Mouse (Mus musculus) limb, embryonic 11.5 days (tissue): ENCODE data around the gene Gm20661. TPM values are rescaled to one million over a fixed set of nuclear protein-coding genes. Genes with fewer than 3 reads are reported as not detected.

Experiments
- ATAC-seq: fragments of 200-750 bp; cut with Nextera tagmentation; 2 replicates; pipeline ENCODE4 v1.8.0; 2017; ENCODE audit warnings: low read depth; ENCODE audit not compliant: insufficient number of reproducible peaks, low FRiP score, low TSS enrichment
- DNase-seq: peaks from one replicate; pipeline ENCODE4 v3.0.0-alpha.2; 2015; ENCODE audit warnings: low spot score
- H3K27ac ChIP-seq: fragments of 300-500 bp; sonication (generic); replicated peaks from 2 replicates; pipeline ENCODE4 v1.5.1; 2014; ENCODE audit warnings: low read depth, mild to moderate bottlenecking, low read length
- H3K27me3 ChIP-seq: fragments of 300-500 bp; sonication (generic); 2 replicates; pipeline ENCODE4 v1.6.1; 2014; ENCODE audit warnings: mild to moderate bottlenecking, low read length, mixed read lengths; ENCODE audit not compliant: control insufficient read depth, insufficient read depth
- H3K36me3 ChIP-seq: fragments of 300-500 bp; sonication (generic); 2 replicates; pipeline ENCODE4 v1.6.1; 2014; ENCODE audit warnings: mild to moderate bottlenecking, low read length, moderate library complexity, mixed read lengths; ENCODE audit not compliant: control insufficient read depth, insufficient read depth
- H3K4me1 ChIP-seq: fragments of 300-500 bp; sonication (generic); 2 replicates; pipeline ENCODE4 v1.6.1; 2014; ENCODE audit warnings: low read length, mixed read lengths; ENCODE audit not compliant: control insufficient read depth, insufficient read depth
- H3K4me2 ChIP-seq: fragments of 300-500 bp; sonication (generic); 2 replicates; pipeline ENCODE4 v1.6.1; 2014; ENCODE audit warnings: low read depth, mild to moderate bottlenecking, moderate library complexity; ENCODE audit not compliant: severe bottlenecking
- H3K4me3 ChIP-seq: fragments of 300-500 bp; sonication (generic); 2 replicates; pipeline ENCODE4 v1.5.1; 2014; ENCODE audit warnings: low read depth, low read length
- H3K9ac ChIP-seq: fragments of 300-500 bp; sonication (generic); 2 replicates; pipeline ENCODE4 v1.6.1; 2014; ENCODE audit warnings: mild to moderate bottlenecking, low read length
- H3K9me3 ChIP-seq: fragments of 300-500 bp; sonication (generic); 2 replicates; pipeline ENCODE4 v1.6.1; 2016; ENCODE audit warnings: low read length; ENCODE audit not compliant: control insufficient read depth
- WGBS: fragments of 180-500 bp; shearing (Covaris S2); extraction: QIAGEN DNeasy Blood & Tissue Kit; methylation state at CpG from one replicate; pipeline ENCODE4 v1.1.7; 2014; 5-methylcytosine and 5-hydroxymethylcytosine counted together
- polyA plus RNA-seq: library from polyadenylated mRNA; unstranded; fragments of >200 nt; fragmentation: Nextera tagmentation; extraction: Ambion mirVana; gene quantifications from 2 replicates; pipeline ENCODE4 v1.2.1, GENCODE M21; 2014

Gm20661 gene
- polyA plus RNA-seq, 1 experiment from 2014 or later = 7.9 TPM

DNA sequence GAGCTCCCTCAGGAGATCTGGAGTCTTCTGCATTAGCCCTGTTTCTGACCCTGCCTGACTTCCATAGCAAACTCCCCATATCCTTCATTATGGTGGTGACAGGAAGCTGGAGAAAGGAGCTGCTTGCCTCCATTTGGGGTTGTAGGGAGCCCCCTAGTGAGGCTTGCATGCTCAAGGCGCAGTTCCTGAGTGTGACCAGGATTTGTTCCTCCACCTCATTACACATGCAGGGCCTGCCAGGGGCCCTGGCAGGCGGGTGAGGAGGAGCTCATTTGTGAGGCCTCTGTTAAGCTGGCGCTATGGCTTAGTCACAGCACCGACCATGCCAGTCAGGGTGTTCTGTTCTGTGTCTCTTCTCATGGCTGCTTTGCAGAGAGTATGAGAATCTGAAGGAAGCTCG is 21.0 kb upstream of the Gm20661 start:
- Histone ChIP-seq H3K27ac (no peak overlapping the region), H3K9me3 (no peaks in the 10 kb centered on the region), H3K4me2 (no peak overlapping the region), H3K27me3 (no peaks in the 10 kb centered on the region), H3K9ac (no peak overlapping the region), H3K4me3 (no peak overlapping the region), H3K36me3 (peaks cover 8% of the 10 kb centered on the region), H3K4me1 (no peaks in the 10 kb centered on the region)
- peak; percentile 46 for DNase-seq
- WGBS = 64% methylated on average over 5 of the region's 5 CpGs
- no peak for ATAC-seq

DNA sequence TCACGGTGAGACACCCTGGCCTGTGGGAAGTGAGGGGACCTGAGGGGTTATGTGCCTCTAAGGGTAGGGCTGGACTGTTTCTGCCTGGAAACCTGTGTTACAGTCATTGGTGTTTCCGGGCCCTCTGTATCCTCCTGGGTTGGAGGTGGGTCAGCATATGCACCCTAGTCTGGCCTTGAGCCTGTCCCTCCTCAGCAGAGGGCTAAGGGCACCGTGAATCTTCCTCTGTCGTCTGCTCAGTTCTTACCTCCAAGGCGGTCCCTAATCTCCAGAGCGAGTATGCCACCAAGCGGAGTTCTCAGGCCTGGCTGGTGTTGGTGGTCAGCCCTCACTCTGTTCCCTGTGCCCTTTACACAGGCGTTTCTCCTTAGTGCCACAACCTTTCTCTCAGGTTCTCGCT is 19.9 kb upstream of the Gm20661 start:
- DNase-seq (no peak), ATAC-seq (no peak)
- H3K9ac ChIP-seq = no peak overlapping the region
- no peak overlapping the region for H3K4me2 ChIP-seq
- H3K27me3 ChIP-seq = no peaks in the 10 kb centered on the region
- H3K27ac ChIP-seq = no peak overlapping the region
- no peak overlapping the region for H3K4me3 ChIP-seq
- peaks cover 8% of the 10 kb centered on the region for H3K36me3 ChIP-seq
- WGBS = 90% methylated on average over 9 of the region's 9 CpGs
- no peaks in the 10 kb centered on the region for H3K9me3 ChIP-seq
- no peaks in the 10 kb centered on the region for H3K4me1 ChIP-seq

DNA sequence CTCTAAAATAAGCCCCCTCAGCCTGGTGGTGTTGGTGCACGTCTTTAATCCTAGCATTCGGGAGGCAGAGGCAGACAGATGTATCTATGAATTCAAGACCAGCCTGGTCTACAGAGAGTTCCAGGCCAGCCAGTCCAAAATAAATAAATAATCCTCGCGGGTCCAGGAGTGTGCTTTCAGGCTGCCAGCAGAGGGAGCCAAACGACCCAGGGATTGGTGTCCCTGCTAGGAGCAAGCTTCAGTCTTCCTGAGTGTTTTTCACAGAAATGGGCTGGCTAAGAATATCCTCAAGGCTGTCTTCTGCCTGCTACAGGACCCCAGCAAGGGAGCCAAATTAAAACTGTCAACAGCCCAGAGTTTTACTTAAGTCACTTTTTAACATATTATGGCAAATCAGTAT is 19.2 kb upstream of the Gm20661 start:
- no peaks in the 10 kb centered on the region for H3K4me1 ChIP-seq
- peaks cover 11% of the 10 kb centered on the region for H3K36me3 ChIP-seq
- ATAC-seq = peak; percentile 72
- no peak overlapping the region for H3K27ac ChIP-seq
- no peaks in the 10 kb centered on the region for H3K9me3 ChIP-seq
- 23% methylated on average over 5 of the region's 5 CpGs for WGBS
- H3K4me3 ChIP-seq = no peak overlapping the region
- peak; percentile 95 for DNase-seq
- H3K9ac ChIP-seq = no peak overlapping the region
- no peak overlapping the region for H3K4me2 ChIP-seq
- H3K27me3 ChIP-seq = no peaks in the 10 kb centered on the region

DNA sequence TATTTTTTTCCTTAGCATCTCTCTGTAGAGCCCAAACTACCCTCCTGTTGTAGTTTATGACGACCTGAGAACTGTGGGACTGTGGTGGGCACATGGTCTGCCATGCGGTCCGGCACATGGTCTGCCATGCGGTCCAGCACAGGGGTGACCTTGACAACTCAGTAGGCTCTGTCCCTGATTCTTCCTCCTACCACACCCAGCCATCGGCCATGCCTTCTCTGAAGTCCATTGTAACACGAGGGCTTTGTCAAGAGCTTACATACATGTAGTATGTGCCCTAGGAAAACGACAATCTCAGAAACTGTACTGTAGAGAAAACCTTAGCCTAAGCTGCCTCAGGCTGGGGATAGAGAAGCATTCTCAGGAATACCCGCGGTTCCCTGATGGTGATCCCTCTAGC is 18.2 kb upstream of the Gm20661 start:
- Histone ChIP-seq H3K4me1 (no peaks in the 10 kb centered on the region), H3K36me3 (peaks cover 14% of the 10 kb centered on the region), H3K27me3 (no peaks in the 10 kb centered on the region), H3K4me2 (no peak overlapping the region), H3K9ac (no peak overlapping the region), H3K27ac (no peak overlapping the region), H3K4me3 (no peak overlapping the region), H3K9me3 (no peaks in the 10 kb centered on the region)
- 96% methylated on average over 9 of the region's 9 CpGs for WGBS
- ATAC-seq (no peak), DNase-seq (no peak)

DNA sequence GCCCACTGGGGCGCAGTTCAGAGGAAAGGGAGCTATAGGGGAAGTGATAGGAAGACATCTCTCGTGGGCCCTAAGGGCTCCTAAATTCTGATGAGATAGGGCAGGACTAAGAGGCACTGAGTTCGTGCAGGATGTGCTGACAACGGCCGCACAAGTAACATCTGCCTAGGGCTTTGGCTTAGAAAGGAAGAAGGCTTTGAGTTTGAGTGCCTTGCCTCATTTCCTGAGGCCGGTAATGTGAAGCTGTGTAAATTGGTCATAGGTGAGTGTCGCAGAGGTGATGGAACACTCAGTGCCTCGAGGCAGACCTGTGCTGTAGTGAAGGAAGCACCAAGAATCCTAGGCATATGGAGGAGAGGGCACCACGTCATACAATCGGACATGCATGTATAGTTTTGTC is 16.2 kb upstream of the Gm20661 start:
- WGBS = 91% methylated on average over 10 of the region's 10 CpGs
- H3K9me3 ChIP-seq = no peaks in the 10 kb centered on the region
- DNase-seq (no peak), ATAC-seq (no peak)
- no peak overlapping the region for H3K27ac ChIP-seq
- no peak overlapping the region for H3K4me3 ChIP-seq
- peaks cover 14% of the 10 kb centered on the region for H3K36me3 ChIP-seq
- H3K9ac ChIP-seq = no peak overlapping the region
- H3K4me2 ChIP-seq = no peak overlapping the region
- H3K27me3 ChIP-seq = no peaks in the 10 kb centered on the region
- H3K4me1 ChIP-seq = no peaks in the 10 kb centered on the region

DNA sequence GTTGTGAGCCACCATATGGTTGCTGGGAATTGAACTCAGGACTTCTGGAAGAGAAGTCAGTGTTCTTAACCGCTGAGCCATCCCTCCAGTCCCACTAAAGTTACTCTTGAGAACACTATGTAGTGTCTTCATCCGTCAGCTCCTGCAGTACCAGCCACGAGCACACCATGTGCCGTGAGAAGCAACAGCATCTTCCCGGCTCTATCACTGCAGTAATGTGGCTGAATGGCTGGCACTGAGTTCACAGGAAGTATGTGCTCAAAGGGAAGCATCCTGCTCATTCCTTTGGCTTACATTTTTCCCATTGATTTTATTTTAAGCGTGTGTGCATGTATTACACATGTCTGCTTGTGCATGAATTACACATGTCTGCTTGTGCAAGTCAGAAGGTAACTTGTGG is 15.4 kb upstream of the Gm20661 start:
- no peak overlapping the region for H3K27ac ChIP-seq
- no peak overlapping the region for H3K9ac ChIP-seq
- WGBS = 91% methylated on average over 6 of the region's 6 CpGs
- DNase-seq = no peak
- H3K9me3 ChIP-seq = no peaks in the 10 kb centered on the region
- no peaks in the 10 kb centered on the region for H3K27me3 ChIP-seq
- no peaks in the 10 kb centered on the region for H3K4me1 ChIP-seq
- no peak overlapping the region for H3K4me3 ChIP-seq
- H3K36me3 ChIP-seq = peaks cover 14% of the 10 kb centered on the region
- no peak for ATAC-seq
- no peak overlapping the region for H3K4me2 ChIP-seq

DNA sequence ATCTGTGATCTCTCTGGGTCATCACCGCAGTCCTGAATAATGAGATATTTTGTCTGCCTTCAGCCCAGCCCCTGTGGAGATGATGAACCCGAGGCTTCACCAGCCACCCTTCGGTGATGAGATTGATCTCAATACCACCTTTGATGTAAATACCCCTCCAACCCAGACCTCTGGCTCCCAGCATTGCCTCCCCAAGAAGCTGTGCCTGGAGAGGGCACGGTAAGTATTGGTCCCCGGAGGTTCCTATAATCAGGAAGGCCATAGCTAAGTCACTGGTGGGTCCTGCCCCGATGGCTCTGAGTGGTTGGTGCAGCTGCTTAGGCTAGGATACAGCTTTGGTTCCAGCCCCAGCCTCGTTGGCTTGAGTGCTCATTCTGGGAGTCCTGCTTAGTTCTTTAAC is 14.3 kb upstream of the Gm20661 start:
- Histone ChIP-seq H3K9me3 (no peaks in the 10 kb centered on the region), H3K4me3 (no peak overlapping the region), H3K27me3 (no peaks in the 10 kb centered on the region), H3K9ac (no peak overlapping the region), H3K27ac (no peak overlapping the region), H3K4me1 (no peaks in the 10 kb centered on the region), H3K36me3 (peaks cover 14% of the 10 kb centered on the region), H3K4me2 (no peak overlapping the region)
- DNase-seq (no peak), ATAC-seq (no peak)
- 89% methylated on average over 7 of the region's 7 CpGs for WGBS

DNA sequence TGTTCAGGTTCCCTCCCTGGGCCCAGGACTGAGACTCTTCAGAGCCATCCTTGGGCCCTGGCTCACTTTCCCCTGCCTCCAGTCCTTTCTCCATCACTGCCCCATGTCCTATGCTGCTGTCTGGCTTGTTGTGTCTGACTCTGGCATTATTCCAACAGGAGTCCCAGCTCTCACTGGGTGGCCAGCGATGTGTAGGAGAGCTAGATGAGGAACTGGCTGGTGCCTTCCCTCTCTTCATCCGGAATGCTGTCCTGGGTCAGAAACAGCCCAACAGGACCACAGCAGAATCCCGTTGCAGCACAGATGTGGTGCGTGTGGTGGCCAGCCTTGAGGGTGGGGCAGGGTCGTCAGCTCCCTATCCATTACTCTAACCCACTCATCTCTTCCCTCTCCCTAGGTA is 12.5 kb upstream of the Gm20661 start:
- H3K9ac ChIP-seq = no peak overlapping the region
- H3K4me2 ChIP-seq = no peak overlapping the region
- WGBS = 91% methylated on average over 5 of the region's 5 CpGs
- no peak overlapping the region for H3K27ac ChIP-seq
- ATAC-seq (no peak), DNase-seq (no peak)
- H3K4me3 ChIP-seq = no peak overlapping the region
- no peaks in the 10 kb centered on the region for H3K27me3 ChIP-seq
- H3K4me1 ChIP-seq = peaks cover 1% of the 10 kb centered on the region; the same call in 1 of the 2 replicates
- peaks cover 14% of the 10 kb centered on the region for H3K36me3 ChIP-seq
- H3K9me3 ChIP-seq = no peaks in the 10 kb centered on the region

DNA sequence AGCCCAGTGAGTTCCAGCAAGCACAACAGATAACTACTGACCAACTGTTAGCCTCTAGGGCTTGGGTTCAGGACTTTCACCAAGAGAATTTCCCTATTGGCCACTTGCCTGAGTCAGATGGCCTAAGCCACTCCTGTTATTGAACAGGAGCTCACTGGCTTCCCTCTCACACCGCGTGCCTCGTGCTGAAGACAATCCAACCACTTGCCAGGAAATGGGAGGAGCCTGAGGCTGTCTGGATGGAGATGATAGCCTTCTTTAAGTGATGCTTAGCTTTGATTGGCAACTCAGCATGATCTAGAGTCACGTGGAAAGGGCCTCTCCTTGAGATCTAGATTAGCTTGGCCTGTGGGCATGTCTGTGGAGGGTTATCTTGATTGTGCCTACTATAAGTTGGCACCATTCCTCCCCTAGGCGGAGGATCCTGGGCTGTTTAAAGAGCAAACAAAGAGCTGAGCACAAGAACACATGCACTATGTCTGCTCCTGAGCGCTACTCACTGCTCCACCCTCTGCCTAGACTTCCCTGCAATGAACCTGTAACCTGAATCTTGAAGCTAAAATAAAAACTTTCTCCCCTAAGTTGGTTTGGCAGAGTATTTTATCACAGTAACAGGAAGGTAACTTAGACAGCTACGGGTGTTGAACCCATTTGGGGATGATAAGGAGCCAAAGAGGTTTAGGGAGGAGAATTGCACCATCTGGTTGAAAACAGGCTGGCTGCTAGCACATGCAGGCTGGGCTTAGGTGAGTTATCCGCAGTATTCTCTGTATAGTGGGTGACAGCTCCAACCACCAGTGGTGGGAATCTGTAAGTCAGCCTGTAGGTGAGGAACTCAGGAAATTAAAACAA is 10.9 kb upstream of the Gm20661 start:
- H3K27ac ChIP-seq = no peak overlapping the region

More for the DNA sequence above, 10.9 kb upstream of the Gm20661 start:
- 80% methylated on average over 8 of the region's 8 CpGs for WGBS
- Histone ChIP-seq H3K36me3 (peaks cover 11% of the 10 kb centered on the region), H3K4me3 (no peak overlapping the region), H3K4me2 (no peak overlapping the region), H3K9me3 (no peaks in the 10 kb centered on the region), H3K9ac (no peak overlapping the region), H3K4me1 (peaks cover 4% of the 10 kb centered on the region; the same call in 1 of the 2 replicates), H3K27me3 (no peaks in the 10 kb centered on the region)
- ATAC-seq = no peak
- no peak for DNase-seq
